Mouse (Mus musculus) effector memory CD4-positive, alpha-beta T cell, adult 5 months (primary cell): ENCODE data around the gene Nanp. TPM values are rescaled to one million over a fixed set of nuclear protein-coding genes. Genes with fewer than 3 reads are reported as not detected.

Experiments
- polyA plus RNA-seq: library from polyadenylated mRNA; unstranded; fragments of 100-300 nt; shearing (Covaris generic); gene quantifications from one replicate; pipeline ENCODE4 v1.2.1, GENCODE M21; 2017

The Nanp gene
- polyA plus RNA-seq, result 14.2 TPM

GRCm38 (mm10) chr2:151039232-151039695, at the start of gene Nanp, which contains the start of gene Ninl:
TSS of gene Nanp (minus strand) at chr2:151039398.
TSS of gene Ninl (minus strand) at chr2:151039382.

Other genes starting within 250 kb of the Nanp start
- 49.4 TPM for gene Abhd12, start 134.7 kb downstream of the Nanp start, polyA plus RNA-seq
- gene Gins1, start 134.0 kb downstream of the Nanp start, polyA plus RNA-seq, result 2.4 TPM
- gene Ninl, start within 50 bp of the Nanp start, polyA plus RNA-seq, result 1.9 TPM
- not detected for gene Gm14151, start 53.0 kb upstream of the Nanp start, polyA plus RNA-seq
- not detected for gene Gm14147, start 58.8 kb upstream of the Nanp start, polyA plus RNA-seq